Mouse (Mus musculus) small intestine, adult 2 months (tissue): ENCODE results near the gene Poc1b.

ENCODE experiments used
- CTCF ChIP-seq: fragments of 200-500 bp; IDR thresholded peaks from 2 replicates; pipeline ENCODE4 v1.5.1; 2012; ENCODE audit warnings: low read depth, mild to moderate bottlenecking, control low read depth, inconsistent platforms, low read length, moderate library complexity, mixed read lengths; ENCODE audit not compliant: insufficient replicate concordance, insufficient read length; ENCODE audit errors: extremely low read depth
- POLR2A ChIP-seq: fragments of 200-500 bp; IDR thresholded peaks from 2 replicates; pipeline ENCODE4 v1.6.1; 2012; ENCODE audit warnings: low read depth, mild to moderate bottlenecking, control low read depth, inconsistent platforms, low read length, moderate library complexity

DNA sequence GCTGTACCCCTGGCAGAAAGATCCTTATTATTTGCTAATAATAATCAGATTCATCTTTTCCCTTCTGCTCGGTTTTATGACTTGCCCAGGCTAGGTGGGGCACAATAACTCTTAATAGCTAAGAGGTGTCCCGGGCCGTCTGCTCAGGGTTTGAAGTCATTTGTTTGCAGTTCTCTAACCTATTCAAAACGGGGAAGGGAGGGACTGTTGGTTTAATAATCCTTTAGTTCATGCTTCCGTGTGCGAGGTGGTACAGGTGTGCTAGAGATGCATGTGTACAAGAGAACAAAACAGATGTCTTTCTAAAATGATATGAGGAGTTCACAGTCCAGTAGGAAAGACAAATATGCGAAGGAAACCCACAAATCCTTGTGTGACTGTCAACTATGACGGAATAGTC is 7.5 kb downstream of the Poc1b start:
- TF ChIP-seq CTCF (no peak), POLR2A (no peak)
